Mouse (Mus musculus): ENCODE results near the gene Malrd1.
"Not testable (repeated sequence)": the region's sequence is repeated elsewhere in the genome, so short reads cannot be mapped to it uniquely, and the experiment has no call there.

Malrd1 gene

GRCm38 (mm10) chr2:15526241-15526924 is at the start of gene Malrd1:
Gene Malrd1, plus strand, starts transcription at chr2:15526479.
- no peak for DNase-seq (ENCODE audit: low spot score in 2 of 2)

GRCm38 (mm10) chr2:15538643-15539042 is 12.4 kb downstream of the Malrd1 start:
- DNase-seq (ENCODE audit: low spot score in 2 of 2): no peak

GRCm38 (mm10) chr2:15613327-15613948 is 87.2 kb downstream of the Malrd1 start:
- DNase-seq (ENCODE audit: low spot score in 2 of 2): no peak

- DNase-seq (ENCODE audit: low spot score in 2 of 2): no peak
Measured at GRCm38 (mm10) chr2:15614026-15614425, 87.7 kb downstream of the Malrd1 start.

- no peak for DNase-seq (ENCODE audit: low spot score in 2 of 2)
Measured at GRCm38 (mm10) chr2:15635761-15636160, 109.5 kb downstream of the Malrd1 start.

GRCm38 (mm10) chr2:15643864-15644263 is 117.6 kb downstream of the Malrd1 start:
- DNase-seq (ENCODE audit: low spot score in 2 of 2): no peak

GRCm38 (mm10) chr2:15656388-15656787 is 130.1 kb downstream of the Malrd1 start:
- no peak for DNase-seq (ENCODE audit: low spot score in 2 of 2)

GRCm38 (mm10) chr2:15702977-15703376 is 176.7 kb downstream of the Malrd1 start:
- DNase-seq (ENCODE audit: low spot score in 2 of 2): no peak

- DNase-seq (ENCODE audit: low spot score in 2 of 2): no peak
Measured at GRCm38 (mm10) chr2:15740945-15741344, 214.7 kb downstream of the Malrd1 start.

GRCm38 (mm10) chr2:15744979-15745688 is 218.9 kb downstream of the Malrd1 start:
- no peak for DNase-seq (ENCODE audit: low spot score in 2 of 2)

GRCm38 (mm10) chr2:15784818-15785217 is 258.5 kb downstream of the Malrd1 start:
- DNase-seq (ENCODE audit: low spot score in 2 of 2): no peak

- DNase-seq (ENCODE audit: low spot score in 2 of 2): no peak
Measured at GRCm38 (mm10) chr2:15815724-15816123, 289.4 kb downstream of the Malrd1 start.

GRCm38 (mm10) chr2:15869380-15869779 is 343.1 kb downstream of the Malrd1 start:
- DNase-seq (ENCODE audit: low spot score in 2 of 2): peak in 1 of 2 experiments; percentile 3

- no peak for DNase-seq (ENCODE audit: low spot score in 2 of 2)
Measured at GRCm38 (mm10) chr2:15893418-15894120, 367.3 kb downstream of the Malrd1 start.

GRCm38 (mm10) chr2:15925432-15925831 is 399.2 kb downstream of the Malrd1 start:
- no peak for DNase-seq (ENCODE audit: low spot score in 2 of 2)

GRCm38 (mm10) chr2:15926041-15926440 is 399.8 kb downstream of the Malrd1 start:
- no peak for DNase-seq (ENCODE audit: low spot score in 2 of 2)

- DNase-seq (ENCODE audit: low spot score in 2 of 2): no peak
Measured at GRCm38 (mm10) chr2:15931479-15931878, 405.2 kb downstream of the Malrd1 start.

GRCm38 (mm10) chr2:15931924-15932323 is 405.6 kb downstream of the Malrd1 start:
- no peak for DNase-seq (ENCODE audit: low spot score in 2 of 2)

GRCm38 (mm10) chr2:15932340-15932739 is 406.1 kb downstream of the Malrd1 start:
- DNase-seq (ENCODE audit: low spot score in 2 of 2): no peak

GRCm38 (mm10) chr2:16002925-16003324 is 476.6 kb downstream of the Malrd1 start:
- DNase-seq (ENCODE audit: low spot score in 2 of 2): no peak

- not testable (repeated sequence) for DNase-seq (ENCODE audit: low spot score in 2 of 2)
Measured at GRCm38 (mm10) chr2:16017046-16017445, 490.8 kb downstream of the Malrd1 start.

- not testable (repeated sequence) for DNase-seq (ENCODE audit: low spot score in 2 of 2)
Measured at GRCm38 (mm10) chr2:16017719-16018118, 491.4 kb downstream of the Malrd1 start.

Data from thymus, postnatal 10 days (tissue).